Mouse (Mus musculus) cerebellum, adult 2 months (tissue): ENCODE results near the gene Slc6a16.

Experiments used
- CTCF ChIP-seq: fragments of 200-500 bp; IDR thresholded peaks from 2 replicates; pipeline ENCODE4 v1.5.1; 2011; ENCODE audit warnings: low read depth, mild to moderate bottlenecking, control low read depth, low read length, moderate library complexity, borderline replicate concordance; ENCODE audit not compliant: insufficient read depth
- POLR2A ChIP-seq: fragments of 200-500 bp; IDR thresholded peaks from 2 replicates; pipeline ENCODE4 v1.6.1; 2011; ENCODE audit warnings: low read length, control low read depth, borderline replicate concordance; ENCODE audit not compliant: insufficient read depth

DNA sequence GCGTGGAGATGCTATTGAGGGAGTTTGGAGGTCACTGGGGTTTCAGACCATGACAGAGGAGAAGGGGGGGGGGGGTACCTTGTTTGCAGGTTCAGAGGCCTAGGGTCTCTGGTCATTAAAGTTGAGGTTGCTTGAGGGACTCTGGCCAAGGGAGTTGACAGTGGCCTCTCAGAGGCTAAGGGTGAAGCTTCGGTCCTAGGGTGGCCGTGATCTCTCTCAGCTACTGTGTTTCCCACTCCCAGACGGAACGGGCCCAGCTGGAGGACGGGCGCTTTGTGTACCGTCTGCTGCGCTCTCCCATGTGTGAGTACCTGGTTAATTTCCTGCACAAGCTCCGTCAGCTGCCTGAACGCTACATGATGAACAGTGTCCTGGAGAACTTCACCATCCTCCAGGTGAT is 8.9 kb upstream of the Slc6a16 start:
- no peak for TF ChIP-seq POLR2A
- TF ChIP-seq CTCF: no peak
